Mouse (Mus musculus) WW6 (cell line): ENCODE measurements around the gene Plcb4.

Experiments used
- DNase-seq: peaks from one replicate; pipeline ENCODE4 v3.0.0-alpha.2; 2013; ENCODE audit warnings: low read depth, low spot score

Plcb4 gene

GRCm38 (mm10) chr2:135808342-135808741, 149.5 kb downstream of the Plcb4 start:
- no peak for DNase-seq

- no peak for DNase-seq
Measured at GRCm38 (mm10) chr2:135810841-135811240, 152.0 kb downstream of the Plcb4 start.

GRCm38 (mm10) chr2:135811453-135812101, 152.8 kb downstream of the Plcb4 start:
- DNase-seq: no peak

GRCm38 (mm10) chr2:135812701-135813246, 154.0 kb downstream of the Plcb4 start:
- DNase-seq: no peak

- DNase-seq: no peak
Measured at GRCm38 (mm10) chr2:135820691-135821090, 161.9 kb downstream of the Plcb4 start.

- DNase-seq: no peak
Measured at GRCm38 (mm10) chr2:135823690-135824089, 164.9 kb downstream of the Plcb4 start.

GRCm38 (mm10) chr2:135824757-135825156, 165.9 kb downstream of the Plcb4 start:
- no peak for DNase-seq

GRCm38 (mm10) chr2:135825645-135826044, 166.8 kb downstream of the Plcb4 start:
- no peak for DNase-seq

GRCm38 (mm10) chr2:135826616-135827360, 168.0 kb downstream of the Plcb4 start:
- DNase-seq: no peak

GRCm38 (mm10) chr2:135828446-135828845, 169.6 kb downstream of the Plcb4 start:
- no peak for DNase-seq

- DNase-seq: no peak
Measured at GRCm38 (mm10) chr2:135833743-135834142, 174.9 kb downstream of the Plcb4 start.

- no peak for DNase-seq
Measured at GRCm38 (mm10) chr2:135834435-135834834, 175.6 kb downstream of the Plcb4 start.

GRCm38 (mm10) chr2:135835911-135836310, 177.1 kb downstream of the Plcb4 start:
- no peak for DNase-seq

GRCm38 (mm10) chr2:135836426-135836825, 177.6 kb downstream of the Plcb4 start:
- no peak for DNase-seq

- no peak for DNase-seq
Measured at GRCm38 (mm10) chr2:135837730-135838129, 178.9 kb downstream of the Plcb4 start.

- DNase-seq: no peak
Measured at GRCm38 (mm10) chr2:135838135-135838534, 179.3 kb downstream of the Plcb4 start.

GRCm38 (mm10) chr2:135838651-135839286, 180.0 kb downstream of the Plcb4 start:
- DNase-seq: no peak

- no peak for DNase-seq
Measured at GRCm38 (mm10) chr2:135843721-135844120, 184.9 kb downstream of the Plcb4 start.

- no peak for DNase-seq
Measured at GRCm38 (mm10) chr2:135846903-135847302, 188.1 kb downstream of the Plcb4 start.

- no peak for DNase-seq
Measured at GRCm38 (mm10) chr2:135847738-135848137, 188.9 kb downstream of the Plcb4 start.

GRCm38 (mm10) chr2:135848169-135848568, 189.4 kb downstream of the Plcb4 start:
- no peak for DNase-seq

GRCm38 (mm10) chr2:135851964-135852363, 193.2 kb downstream of the Plcb4 start:
- DNase-seq: no peak
